Mouse (Mus musculus): ENCODE results near the gene Pde5a. TPM values are rescaled to one million over a fixed set of nuclear protein-coding genes. Genes with fewer than 3 reads are reported as not detected.

Pde5a gene
- total and polyA plus RNA-seq, 2 experiments from 2014 or later = 1.00 to 6.1 TPM

- WGBS = 29% methylated on average over 3 of the region's 3 CpGs
- Histone ChIP-seq H3K9me3 (replicated peaks; ENCODE audit: control insufficient read depth, low read length) (no peaks in the 10 kb centered on the region), H3K27me3 (ENCODE audit: control insufficient read depth, insufficient read depth, low read length) (no peaks in the 10 kb centered on the region), H3K27ac (ENCODE audit: low read depth) (no peak overlapping the region), H3K4me1 (ENCODE audit: control insufficient read depth, insufficient read depth) (no peaks in the 10 kb centered on the region), H3K4me3 (ENCODE audit: low read depth, low read length) (no peak overlapping the region), H3K4me2 (ENCODE audit: low read depth, low read length) (no peak overlapping the region), H3K36me3 (replicated peaks; ENCODE audit: control insufficient read depth, insufficient read depth, low read length) (no peaks in the 10 kb centered on the region), H3K9ac (replicated peaks; ENCODE audit: low read depth, low read length) (no peak overlapping the region)
- no peak for DNase-seq (ENCODE audit: low spot score)
- TF ChIP-seq CTCF (IDR thresholded peaks at IDR 0.05; ENCODE audit: low read depth) (no peak), EP300 (IDR thresholded peaks at IDR 0.05; ENCODE audit: low read depth) (no peak)
- peak; percentile 47; the same call in 1 of the 2 replicates for ATAC-seq (ENCODE audit: insufficient read depth, low read depth)
These were observed 32.9 kb upstream of the Pde5a start for GRCm38 (mm10) chr3:122695870-122696269.

GRCm38 (mm10) chr3:122696672-122697071, 32.1 kb upstream of the Pde5a start:
- H3K4me3 ChIP-seq (ENCODE audit: low read depth, low read length) = no peak overlapping the region
- H3K4me1 ChIP-seq (ENCODE audit: control insufficient read depth, insufficient read depth) = no peaks in the 10 kb centered on the region
- DNase-seq (ENCODE audit: low spot score) (no peak), ATAC-seq (ENCODE audit: insufficient read depth, low read depth) (no peak)
- TF ChIP-seq EP300 (IDR thresholded peaks at IDR 0.05; ENCODE audit: low read depth) = no peak
- no peak for TF ChIP-seq CTCF (IDR thresholded peaks at IDR 0.05; ENCODE audit: low read depth)
- H3K27me3 ChIP-seq (ENCODE audit: control insufficient read depth, insufficient read depth, low read length) = no peaks in the 10 kb centered on the region
- 62% methylated on average over 4 of the region's 4 CpGs for WGBS
- H3K27ac ChIP-seq (ENCODE audit: low read depth) = no peak overlapping the region
- no peaks in the 10 kb centered on the region for H3K9me3 ChIP-seq (replicated peaks; ENCODE audit: control insufficient read depth, low read length)
- H3K4me2 ChIP-seq (ENCODE audit: low read depth, low read length) = no peak overlapping the region
- H3K9ac ChIP-seq (replicated peaks; ENCODE audit: low read depth, low read length) = no peak overlapping the region
- no peaks in the 10 kb centered on the region for H3K36me3 ChIP-seq (replicated peaks; ENCODE audit: control insufficient read depth, insufficient read depth, low read length)

- Histone ChIP-seq H3K4me3 (ENCODE audit: low read depth, low read length) (no peak overlapping the region), H3K4me1 (ENCODE audit: control insufficient read depth, insufficient read depth) (no peaks in the 10 kb centered on the region), H3K27ac (ENCODE audit: low read depth) (no peak overlapping the region), H3K9me3 (replicated peaks; ENCODE audit: control insufficient read depth, low read length) (no peaks in the 10 kb centered on the region), H3K27me3 (ENCODE audit: control insufficient read depth, insufficient read depth, low read length) (no peaks in the 10 kb centered on the region), H3K36me3 (replicated peaks; ENCODE audit: control insufficient read depth, insufficient read depth, low read length) (no peaks in the 10 kb centered on the region), H3K9ac (replicated peaks; ENCODE audit: low read depth, low read length) (no peak overlapping the region), H3K4me2 (ENCODE audit: low read depth, low read length) (no peak overlapping the region)
- TF ChIP-seq CTCF (IDR thresholded peaks at IDR 0.05; ENCODE audit: low read depth) (no peak), EP300 (IDR thresholded peaks at IDR 0.05; ENCODE audit: low read depth) (no peak)
- DNase-seq (ENCODE audit: low spot score) (no peak), ATAC-seq (ENCODE audit: insufficient read depth, low read depth) (peak; percentile 60; the same call in 1 of the 2 replicates)
- WGBS = 30% methylated on average over 6 of the region's 6 CpGs
These were observed 24.5 kb upstream of the Pde5a start for GRCm38 (mm10) chr3:122704209-122704608.

- no peak overlapping the region for H3K9ac ChIP-seq (replicated peaks; ENCODE audit: low read depth, low read length)
- DNase-seq (ENCODE audit: low spot score) (no peak), ATAC-seq (ENCODE audit: insufficient read depth, low read depth) (no peak)
- no peaks in the 10 kb centered on the region for H3K9me3 ChIP-seq (replicated peaks; ENCODE audit: control insufficient read depth, low read length)
- TF ChIP-seq CTCF (IDR thresholded peaks at IDR 0.05; ENCODE audit: low read depth) (no peak), EP300 (IDR thresholded peaks at IDR 0.05; ENCODE audit: low read depth) (no peak)
- H3K27ac ChIP-seq (ENCODE audit: low read depth) = no peak overlapping the region
- no peaks in the 10 kb centered on the region for H3K36me3 ChIP-seq (replicated peaks; ENCODE audit: control insufficient read depth, insufficient read depth, low read length)
- no peaks in the 10 kb centered on the region for H3K4me1 ChIP-seq (ENCODE audit: control insufficient read depth, insufficient read depth)
- no peak overlapping the region for H3K4me2 ChIP-seq (ENCODE audit: low read depth, low read length)
- H3K4me3 ChIP-seq (ENCODE audit: low read depth, low read length) = no peak overlapping the region
- no peaks in the 10 kb centered on the region for H3K27me3 ChIP-seq (ENCODE audit: control insufficient read depth, insufficient read depth, low read length)
- WGBS = 82% methylated on average over 7 of the region's 7 CpGs
These were observed 23.5 kb upstream of the Pde5a start for GRCm38 (mm10) chr3:122705246-122705645.

GRCm38 (mm10) chr3:122708485-122708884, 20.3 kb upstream of the Pde5a start:
- 75% methylated on average over 6 of the region's 6 CpGs for WGBS
- Histone ChIP-seq H3K27ac (ENCODE audit: low read depth) (no peak overlapping the region), H3K9ac (replicated peaks; ENCODE audit: low read depth, low read length) (no peak overlapping the region), H3K36me3 (replicated peaks; ENCODE audit: control insufficient read depth, insufficient read depth, low read length) (no peaks in the 10 kb centered on the region), H3K27me3 (ENCODE audit: control insufficient read depth, insufficient read depth, low read length) (no peaks in the 10 kb centered on the region), H3K4me3 (ENCODE audit: low read depth, low read length) (no peak overlapping the region), H3K9me3 (replicated peaks; ENCODE audit: control insufficient read depth, low read length) (no peaks in the 10 kb centered on the region), H3K4me2 (ENCODE audit: low read depth, low read length) (no peak overlapping the region), H3K4me1 (ENCODE audit: control insufficient read depth, insufficient read depth) (no peaks in the 10 kb centered on the region)
- DNase-seq (ENCODE audit: low spot score) (no peak), ATAC-seq (ENCODE audit: insufficient read depth, low read depth) (no peak)
- TF ChIP-seq CTCF (IDR thresholded peaks at IDR 0.05; ENCODE audit: low read depth) = no peak

GRCm38 (mm10) chr3:122710141-122710540, 18.6 kb upstream of the Pde5a start:
- H3K27ac ChIP-seq (ENCODE audit: low read depth) = no peak overlapping the region
- H3K4me3 ChIP-seq (ENCODE audit: low read depth, low read length) = no peak overlapping the region
- no peak overlapping the region for H3K4me2 ChIP-seq (ENCODE audit: low read depth, low read length)
- no peaks in the 10 kb centered on the region for H3K27me3 ChIP-seq (ENCODE audit: control insufficient read depth, insufficient read depth, low read length)
- DNase-seq (ENCODE audit: low spot score) = no peak
- H3K9ac ChIP-seq (replicated peaks; ENCODE audit: low read depth, low read length) = no peak overlapping the region
- H3K4me1 ChIP-seq (ENCODE audit: control insufficient read depth, insufficient read depth) = no peaks in the 10 kb centered on the region
- whole genome bisulfite sequencing = 62% methylated on average over 3 of the region's 3 CpGs
- ATAC-seq (ENCODE audit: insufficient read depth, low read depth) = no peak
- H3K9me3 ChIP-seq (replicated peaks; ENCODE audit: control insufficient read depth, low read length) = no peaks in the 10 kb centered on the region
- no peak for TF ChIP-seq CTCF (IDR thresholded peaks at IDR 0.05; ENCODE audit: low read depth)
- TF ChIP-seq EP300 (IDR thresholded peaks at IDR 0.05; ENCODE audit: low read depth) = no peak
- no peaks in the 10 kb centered on the region for H3K36me3 ChIP-seq (replicated peaks; ENCODE audit: control insufficient read depth, insufficient read depth, low read length)
